Mouse (Mus musculus) liver, postnatal 0 days (tissue): Measurements from ENCODE around the gene Tcf20.

Experiments used
- CTCF ChIP-seq: sonication (generic); IDR thresholded peaks from 2 replicates; pipeline ENCODE4 v1.5.1; 2016; ENCODE audit warnings: antibody characterized with exemption, low read depth
- EP300 ChIP-seq: IDR thresholded peaks from 2 replicates; pipeline ENCODE4 v1.6.1; 2016; ENCODE audit warnings: antibody characterized with exemption, low read depth, mild to moderate bottlenecking

DNA sequence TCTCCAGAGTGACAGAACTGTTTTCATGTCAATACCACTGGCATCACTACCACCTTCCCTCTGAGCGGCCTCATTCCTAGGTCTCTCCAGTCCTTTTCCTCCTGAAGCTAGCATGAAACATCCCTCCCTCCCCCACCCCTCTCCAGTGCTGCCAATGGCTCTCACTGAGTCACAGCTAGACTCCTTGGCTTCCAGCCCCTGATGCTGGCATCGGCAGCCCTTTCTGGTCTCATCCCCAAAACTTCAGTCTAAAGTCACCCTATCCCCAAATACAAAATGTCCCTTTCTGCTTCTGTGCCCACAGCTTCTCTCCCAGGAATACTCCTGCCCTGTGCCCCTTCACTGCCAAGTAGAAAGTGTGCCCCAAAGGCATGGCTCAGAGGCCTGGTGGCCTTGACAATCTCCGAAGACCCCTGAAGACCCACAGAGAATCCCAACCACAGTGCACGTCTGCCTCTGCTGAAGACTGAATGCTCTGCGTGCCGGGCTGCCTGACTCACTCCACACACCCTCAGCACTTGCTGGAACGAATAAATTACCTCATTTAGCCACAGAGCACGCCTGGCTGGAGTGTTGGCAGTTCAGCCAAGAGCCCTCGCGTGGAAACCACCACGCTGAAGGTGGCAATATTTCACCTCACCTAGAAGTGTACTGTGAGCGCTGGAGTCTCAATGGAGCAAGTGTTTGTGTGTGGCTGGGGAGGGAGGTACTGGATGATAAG lies 47.0 kb downstream of the Tcf20 start:
- no peak for TF ChIP-seq EP300
- no peak for TF ChIP-seq CTCF
